Mouse (Mus musculus) naive thymus-derived CD4-positive, alpha-beta T cell, adult 2 months (primary cell): ENCODE data around the gene Ubl4b.
A peak's percentile ranks its signal among the peaks of the same experiment; 100 is the strongest.

Experiments used
- DNase-seq: peaks from one replicate; pipeline ENCODE4 v3.0.0-alpha.2; 2011; ENCODE audit warnings: low read depth

The Ubl4b gene

GRCm38 (mm10) chr3:107554842-107555241 is at the start of gene Ubl4b:
Gene Ubl4b, minus strand, starts transcription at chr3:107555073.
- no peak for DNase-seq

DNA sequence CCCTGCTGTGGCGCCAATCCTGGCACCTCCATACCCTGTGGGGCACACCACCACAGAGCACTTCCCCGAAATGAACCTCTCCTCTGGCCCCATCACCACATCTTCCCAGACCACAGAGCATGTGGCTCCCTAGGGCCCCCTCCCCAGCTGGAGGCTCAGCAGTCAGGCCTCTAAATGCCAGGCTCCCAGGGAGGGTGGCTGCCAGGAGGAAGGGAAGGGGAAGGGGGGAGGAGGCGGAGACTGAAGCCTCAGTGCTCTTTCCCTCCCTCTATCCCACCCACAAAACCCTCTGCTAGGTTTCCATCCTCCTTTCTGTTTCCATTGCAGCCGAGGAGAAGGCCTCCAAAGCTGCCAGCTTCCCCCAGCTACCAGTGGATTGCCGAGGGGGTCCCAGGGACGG is 45.3 kb upstream of the Ubl4b start:
- no peak for DNase-seq

- DNase-seq, result no peak
These were observed 42.9 kb upstream of the Ubl4b start for GRCm38 (mm10) chr3:107597586-107598389.

- DNase-seq, result no peak
These were observed 42.3 kb upstream of the Ubl4b start for GRCm38 (mm10) chr3:107597134-107597533.

GRCm38 (mm10) chr3:107596559-107596958 is 41.7 kb upstream of the Ubl4b start:
- DNase-seq, result no peak

DNA sequence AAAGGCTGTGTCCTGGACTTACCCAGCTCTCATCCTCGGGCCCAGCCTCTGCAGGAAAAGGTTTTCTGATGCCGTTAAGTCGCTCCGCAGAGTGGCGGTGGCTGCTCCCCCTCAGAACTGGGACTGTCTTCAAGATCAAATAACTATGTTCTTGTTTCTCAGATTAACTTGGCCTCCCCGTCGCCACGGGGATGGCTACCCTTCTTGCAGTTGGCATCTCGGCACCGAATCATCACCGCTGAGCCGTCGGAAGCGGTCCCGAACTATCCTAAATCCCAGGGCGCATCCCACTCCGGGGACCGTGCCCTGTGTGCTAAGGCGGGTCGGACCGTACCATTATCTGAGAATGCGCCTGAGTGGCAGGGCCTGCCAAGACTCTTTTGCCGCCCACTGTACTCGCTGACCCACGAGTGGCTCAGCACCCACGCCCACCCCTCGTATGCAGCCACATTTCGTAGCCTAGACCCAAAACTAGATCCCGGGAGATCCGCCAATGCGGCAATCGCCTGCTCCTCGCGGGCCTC is 41.1 kb upstream of the Ubl4b start:
- DNase-seq, result no peak

DNA sequence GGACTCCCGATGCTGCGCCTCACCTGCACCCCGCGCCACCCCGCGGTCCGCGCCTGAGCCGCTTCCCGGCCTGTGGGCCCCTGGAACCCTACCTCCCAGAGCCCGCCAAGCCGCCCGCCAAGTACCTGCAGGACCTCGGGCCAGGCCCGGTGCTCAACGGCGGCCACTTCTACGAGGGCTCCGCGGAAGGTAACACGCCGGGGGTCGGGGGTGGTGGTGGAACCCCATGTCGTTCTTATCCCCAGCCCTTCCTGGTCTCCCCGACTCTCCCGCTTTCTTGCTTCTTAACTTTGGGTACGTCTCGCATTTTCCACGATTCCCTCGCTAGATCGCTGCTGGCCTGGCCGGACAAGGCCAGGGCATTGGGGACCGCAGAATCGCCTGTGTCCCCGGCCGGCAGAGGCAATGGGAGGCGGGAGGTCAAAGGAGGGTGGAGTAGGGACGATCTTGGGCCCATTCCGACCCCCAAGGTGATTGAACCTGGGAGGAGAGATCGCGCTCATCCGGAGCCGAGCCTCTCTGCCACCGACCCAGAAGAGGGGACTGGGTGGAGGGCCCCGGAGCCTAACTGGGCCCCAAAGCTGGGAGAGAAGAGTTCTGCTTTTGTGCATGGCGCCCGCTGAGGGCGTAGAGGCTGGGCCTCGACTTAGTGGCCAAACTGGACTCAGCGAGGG is 40.5 kb upstream of the Ubl4b start:
- DNase-seq, result no peak

- no peak for DNase-seq
These were observed 39.9 kb upstream of the Ubl4b start, which contains the start of gene Alx3 for GRCm38 (mm10) chr3:107594662-107595263. Gene Alx3, plus strand, starts transcription at chr3:107595031.

GRCm38 (mm10) chr3:107593632-107594031 is 38.8 kb upstream of the Ubl4b start:
- DNase-seq, result no peak

DNA sequence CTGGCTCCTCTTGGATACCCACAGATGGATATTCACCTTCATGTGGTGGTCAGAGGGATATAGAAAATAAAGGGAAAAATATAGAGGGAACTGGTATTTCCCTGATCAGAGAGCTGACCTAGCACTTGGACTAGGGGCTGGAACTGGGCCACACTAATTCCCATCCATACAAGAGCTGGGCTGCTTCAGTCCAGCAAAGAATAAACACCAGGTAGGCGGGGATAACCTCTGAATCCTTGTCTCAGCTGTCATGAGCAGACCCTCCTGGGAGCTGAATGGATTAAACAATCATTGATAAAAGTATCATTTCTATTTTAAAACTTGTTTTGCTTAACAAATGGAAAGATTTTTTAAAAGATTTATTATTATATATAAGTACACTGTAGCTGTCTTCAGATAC is 36.7 kb upstream of the Ubl4b start:
- no peak for DNase-seq

- no peak for DNase-seq
These were observed 31.6 kb upstream of the Ubl4b start for GRCm38 (mm10) chr3:107586504-107586903.

DNA sequence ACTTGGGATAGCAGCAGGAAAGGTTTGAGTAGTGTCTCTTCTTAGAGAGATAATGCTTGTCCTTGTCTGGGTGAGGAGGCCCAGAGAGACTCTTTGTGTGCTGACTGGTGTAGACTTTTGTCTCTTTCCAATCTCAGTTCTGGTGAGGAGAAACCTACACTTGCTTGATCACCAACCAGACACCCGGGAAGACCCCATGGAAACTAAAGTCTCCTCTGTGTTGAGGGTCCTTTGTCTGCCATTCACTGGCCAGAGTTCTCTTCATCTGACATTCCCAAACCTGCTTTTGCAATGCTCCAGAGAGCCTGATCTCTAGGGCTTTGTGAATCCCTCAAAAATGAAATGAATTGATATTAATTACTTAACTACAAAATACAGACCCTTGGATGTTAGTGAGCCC is 29.0 kb upstream of the Ubl4b start:
- no peak for DNase-seq

- DNase-seq, result no peak
These were observed 28.2 kb upstream of the Ubl4b start for GRCm38 (mm10) chr3:107582875-107583767.

DNA sequence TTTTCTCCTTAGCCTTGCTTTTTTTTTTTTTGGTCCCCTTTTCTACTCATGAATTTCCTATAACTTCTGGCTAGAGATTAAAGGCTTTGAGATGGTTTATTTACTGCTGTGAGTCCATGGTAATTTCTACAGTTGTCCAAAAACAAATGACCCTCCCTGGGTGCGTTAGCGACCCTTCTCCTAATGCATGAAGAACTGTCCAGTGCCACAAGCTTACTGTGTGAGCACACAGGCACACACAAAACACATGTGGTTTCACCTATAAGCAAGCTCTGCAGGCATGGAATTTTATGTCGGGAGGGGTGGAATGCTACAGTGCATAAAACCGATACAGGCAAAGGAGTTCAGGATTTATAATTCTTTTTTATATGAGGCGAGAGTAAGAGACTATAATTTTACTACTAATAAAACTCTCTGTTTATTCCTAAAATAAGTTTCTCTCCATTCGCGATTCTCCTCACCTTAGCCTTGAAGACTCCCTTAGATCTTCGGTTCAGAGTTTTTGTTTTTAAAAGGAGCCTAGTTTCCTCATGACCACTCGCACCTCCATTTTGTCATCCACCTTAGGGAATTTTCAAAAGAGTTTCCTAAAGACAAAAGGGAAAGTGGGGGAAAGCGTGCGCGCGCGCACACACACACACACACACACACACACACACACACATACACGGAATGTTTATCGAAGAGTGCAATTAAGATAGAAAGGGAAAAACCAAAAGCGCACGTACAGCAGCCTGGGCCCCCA is 27.4 kb upstream of the Ubl4b start:
- no peak for DNase-seq

DNA sequence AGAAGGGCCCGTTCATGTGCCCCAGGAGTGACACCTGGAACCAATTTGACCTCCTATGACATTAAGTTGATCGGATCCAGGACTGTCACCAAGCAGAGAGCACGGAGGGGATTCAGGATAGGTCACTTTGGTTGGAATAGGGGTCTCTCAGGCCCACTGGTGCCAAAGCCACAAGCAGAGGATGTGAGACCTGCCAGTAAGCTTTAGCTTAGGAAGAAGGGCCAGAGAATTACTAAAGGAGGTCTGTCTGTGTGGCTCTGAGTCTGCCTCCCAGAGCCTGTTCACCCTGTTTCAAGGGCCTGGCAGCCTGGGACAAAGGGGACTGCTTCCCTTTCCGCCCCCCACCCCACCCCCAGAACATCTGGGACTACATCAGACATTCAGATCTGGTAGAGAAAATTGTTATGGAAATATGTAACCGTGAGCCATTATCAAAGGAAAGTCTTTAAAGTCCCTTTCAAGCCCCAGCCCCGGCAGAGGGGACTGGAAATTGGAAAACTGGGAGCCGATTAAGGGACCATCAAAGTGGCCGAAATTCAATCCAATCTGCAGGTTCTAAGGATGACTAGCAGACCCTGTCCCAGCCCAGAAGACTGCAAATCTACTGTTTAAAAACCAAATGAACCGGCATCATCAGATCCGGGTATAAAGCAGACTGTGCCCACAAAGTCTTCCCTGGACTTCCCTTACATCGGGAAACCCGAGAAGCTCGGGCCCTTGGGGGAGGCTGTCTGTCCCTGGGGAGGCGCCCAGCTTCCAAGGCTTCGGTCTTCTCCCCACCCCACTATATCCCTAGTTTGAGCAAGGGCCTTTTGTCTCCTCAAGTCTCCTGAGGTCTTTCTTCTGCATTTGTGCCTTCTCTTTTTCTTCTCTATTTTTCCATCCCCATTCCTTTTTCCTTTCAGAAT is 26.5 kb upstream of the Ubl4b start:
- no peak for DNase-seq

DNA sequence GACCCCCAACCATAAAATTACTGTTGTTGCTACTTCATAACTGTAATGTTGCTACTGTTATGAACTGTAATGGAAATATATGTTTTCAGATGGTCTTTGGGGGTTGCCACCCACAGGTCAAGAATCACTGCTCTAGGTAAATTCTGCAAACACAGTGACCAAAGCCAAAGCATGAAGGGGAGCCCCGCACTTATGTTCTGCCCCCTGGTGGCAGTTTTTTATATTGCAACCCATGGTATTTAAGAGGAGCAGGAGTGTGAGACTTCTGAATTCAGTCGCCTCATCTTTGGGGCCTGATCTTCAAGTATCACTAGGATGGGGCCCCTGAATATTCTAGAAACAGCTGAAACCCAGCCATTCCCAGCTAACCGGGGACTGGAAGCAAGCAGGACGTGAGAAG is 24.6 kb upstream of the Ubl4b start:
- peak; percentile 62 for DNase-seq

DNA sequence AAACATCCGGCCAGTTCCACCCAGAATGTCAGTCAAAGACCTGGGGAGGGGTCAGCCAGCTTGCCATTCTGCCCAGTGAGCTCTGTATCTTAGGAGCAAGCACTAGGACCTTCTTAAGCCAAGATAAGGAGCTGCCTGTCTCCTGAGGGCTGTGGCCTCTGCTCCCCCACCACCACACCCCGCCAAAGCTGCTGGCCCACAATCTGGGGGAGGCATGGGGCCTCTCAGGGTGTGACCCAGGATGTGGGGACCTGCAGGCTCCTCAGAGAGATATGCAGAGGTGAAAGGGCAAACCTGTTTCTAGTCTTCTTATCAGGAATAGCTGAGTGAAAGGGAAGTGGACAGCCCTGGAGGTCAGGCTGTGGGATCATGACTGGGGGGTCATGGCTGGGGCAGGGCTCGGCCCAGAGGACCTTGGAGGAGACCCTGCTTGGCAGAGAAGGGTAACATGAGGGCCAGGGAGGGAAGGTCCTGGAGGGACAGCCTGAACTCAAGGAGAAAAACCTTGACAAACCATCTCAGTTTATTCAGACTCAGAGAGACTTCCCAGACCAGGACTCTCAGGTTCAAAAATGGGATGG is 23.0 kb upstream of the Ubl4b start:
- no peak for DNase-seq

GRCm38 (mm10) chr3:107576807-107577206 is 21.9 kb upstream of the Ubl4b start:
- no peak for DNase-seq

DNA sequence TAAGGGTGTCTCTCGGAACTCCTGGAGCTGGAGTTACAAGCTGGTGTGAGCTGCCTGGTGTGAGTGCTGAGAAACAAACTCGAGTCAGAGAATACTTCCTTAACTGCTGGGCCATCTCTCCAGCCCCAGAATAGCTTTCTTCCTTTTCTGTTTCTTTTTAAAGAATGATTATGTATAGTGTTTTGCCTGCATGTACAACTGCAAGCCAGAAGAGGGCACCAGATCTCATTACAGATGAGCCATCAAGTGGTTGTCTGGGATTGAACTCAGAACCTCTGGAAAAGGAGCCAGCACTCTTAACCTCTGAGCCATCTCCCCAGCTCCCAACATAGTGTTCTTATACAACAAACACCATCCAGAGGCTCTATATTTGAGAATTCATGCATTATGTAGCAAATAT is 16.3 kb upstream of the Ubl4b start:
- DNase-seq, result no peak

DNA sequence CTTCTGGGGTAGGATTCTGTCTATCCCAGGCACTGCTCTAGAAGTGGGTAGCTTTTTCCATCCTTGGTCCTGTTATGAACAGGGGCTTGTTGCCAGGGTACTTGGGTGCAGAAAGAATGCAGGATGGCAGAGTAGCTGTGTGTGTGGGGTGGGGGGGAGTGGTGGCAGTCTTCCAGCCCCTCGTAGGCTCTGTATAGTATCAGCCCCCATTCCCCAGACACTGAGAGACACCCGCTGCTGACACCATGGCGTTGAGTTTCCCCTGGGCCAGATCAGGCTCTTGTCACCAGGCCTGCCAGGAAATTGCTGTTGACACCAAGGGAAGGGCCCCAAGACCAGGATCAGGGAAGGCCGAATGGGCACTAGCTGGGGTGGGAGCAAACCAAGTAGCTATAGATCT is 13.8 kb upstream of the Ubl4b start:
- DNase-seq, result no peak
